Mouse (Mus musculus) hematopoietic stem cell, adult 5-6 weeks (primary cell): Measurements from ENCODE around the gene Fsd1. TPM values are rescaled to one million over a fixed set of nuclear protein-coding genes. Genes with fewer than 3 reads are reported as not detected.

Experiments used
- ATAC-seq, 2 experiments: fragments of 125-278 bp in 1 of 2; replicated peaks in 1 of 2; 2 replicates each; pipeline ENCODE4 v1.8.0; 2016 to 2017; ENCODE audit warnings: inconsistent platforms in 2 of 2, mild to moderate bottlenecking in 2 of 2, moderate number of reproducible peaks in 2 of 2, low read depth in 1 of 2, moderate TSS enrichment in 1 of 2; ENCODE audit not compliant: low FRiP score in 2 of 2, poor library complexity in 2 of 2, severe bottlenecking in 2 of 2, insufficient read depth in 1 of 2, low TSS enrichment in 1 of 2
- total RNA-seq: library from RNA; stranded (forward); fragments of 172-1452, 232-1000 nt; gene quantifications from 2 replicates; pipeline ENCODE4 v1.2.3, GENCODE M21; 2017

The Fsd1 gene
- total RNA-seq, 1 experiment from 2014 or later: not detected

DNA sequence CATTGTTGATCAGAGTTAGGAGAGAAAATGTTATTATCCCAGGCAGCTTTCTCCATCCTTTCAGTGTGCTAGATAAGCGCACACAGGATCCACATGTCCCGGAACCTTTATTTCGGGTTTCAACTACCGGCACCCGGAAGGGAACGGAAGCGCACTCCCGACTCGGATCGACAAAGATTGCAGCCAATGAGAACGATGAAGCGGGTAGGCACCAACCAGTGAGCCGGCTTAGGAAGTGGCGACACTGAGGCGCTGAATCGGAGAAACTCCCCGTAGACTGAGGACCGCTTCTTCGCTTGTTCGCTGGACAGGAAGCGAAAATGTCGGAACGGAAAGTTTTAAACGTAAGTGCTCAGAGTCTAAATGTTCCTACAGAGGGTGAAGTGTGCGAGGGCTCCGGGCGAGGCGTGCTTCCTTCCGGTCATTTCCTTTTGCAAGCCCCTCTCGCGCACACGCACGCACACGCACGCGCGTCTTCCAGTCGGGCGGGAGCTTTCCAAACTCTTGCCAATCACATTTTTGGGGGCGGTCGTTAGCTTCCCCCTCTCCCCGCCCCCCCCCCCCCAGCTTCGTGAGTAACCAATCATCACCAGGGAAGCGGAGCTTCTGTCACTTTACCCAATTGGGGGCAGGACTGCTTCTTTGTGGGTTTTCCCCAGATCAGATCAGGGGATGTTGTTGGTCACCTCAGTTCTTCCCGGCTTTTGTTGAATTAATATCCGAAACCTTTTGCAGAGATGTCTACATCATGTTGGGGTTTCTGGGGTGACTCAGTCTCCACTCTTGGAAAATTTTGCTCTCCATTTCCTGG lies 27.2 kb upstream of the Fsd1 start, which contains the start of gene Yju2:
Gene Yju2, plus strand, starts transcription at position 182 of the 811 bp plus-strand sequence.
- ATAC-seq: peak; percentile 90 to 93

DNA sequence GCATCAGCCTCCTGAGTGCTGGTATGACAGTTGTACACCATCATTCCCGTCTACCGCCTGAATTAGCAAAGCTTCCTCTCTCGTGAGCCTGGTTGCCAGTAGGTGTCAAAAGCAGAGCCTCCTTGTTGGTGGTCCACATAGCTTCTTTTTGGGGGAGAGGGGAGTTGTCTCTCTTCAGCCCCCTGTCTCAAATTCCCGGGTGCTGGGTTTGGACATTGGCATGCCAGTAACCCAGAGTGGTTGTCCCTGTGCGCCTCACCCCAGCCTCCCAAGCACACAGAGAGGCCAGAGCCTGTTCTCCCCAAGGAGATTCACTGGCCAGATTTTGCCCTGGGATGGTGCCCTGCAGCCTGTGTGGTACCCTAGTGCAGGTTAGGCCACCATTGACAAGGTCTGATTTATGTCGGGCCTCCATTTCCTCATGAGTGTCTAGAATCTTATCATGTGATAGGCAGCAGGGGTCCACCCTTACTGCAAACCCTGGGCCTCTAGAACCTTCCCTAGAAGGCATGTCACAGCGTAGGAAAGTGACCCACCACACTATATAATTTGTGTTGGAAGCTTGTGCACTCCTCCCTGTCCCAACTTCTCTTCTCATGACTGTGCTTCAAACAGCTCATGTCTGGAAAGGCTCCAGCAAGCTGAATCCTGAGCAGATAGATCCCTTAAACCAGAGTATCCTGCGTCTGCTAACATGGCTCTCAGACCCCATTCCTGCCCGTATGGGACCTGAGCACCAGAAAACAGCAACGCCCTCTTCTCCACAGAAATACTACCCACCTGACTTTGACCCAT lies 26.2 kb upstream of the Fsd1 start:
- ATAC-seq: no peak

DNA sequence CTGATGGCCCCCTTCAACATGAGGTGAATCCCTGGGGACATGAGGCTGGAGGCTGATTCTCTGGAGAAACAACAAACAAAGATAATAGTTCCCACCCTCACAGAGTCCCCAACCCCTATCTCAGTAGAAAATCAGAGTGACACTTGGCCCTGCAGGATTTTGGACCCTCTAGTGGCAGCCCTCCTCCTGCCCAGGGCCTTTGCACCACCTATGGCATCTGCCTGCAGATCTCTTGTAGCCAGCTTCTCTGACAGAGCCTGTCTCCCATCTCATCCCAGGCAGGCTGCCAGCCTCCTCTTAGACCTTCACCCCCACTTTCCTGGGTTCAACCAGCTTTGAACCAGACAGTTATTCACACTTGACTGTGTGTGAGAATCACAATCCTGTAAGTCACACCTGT lies 25.5 kb upstream of the Fsd1 start:
- ATAC-seq: no peak

DNA sequence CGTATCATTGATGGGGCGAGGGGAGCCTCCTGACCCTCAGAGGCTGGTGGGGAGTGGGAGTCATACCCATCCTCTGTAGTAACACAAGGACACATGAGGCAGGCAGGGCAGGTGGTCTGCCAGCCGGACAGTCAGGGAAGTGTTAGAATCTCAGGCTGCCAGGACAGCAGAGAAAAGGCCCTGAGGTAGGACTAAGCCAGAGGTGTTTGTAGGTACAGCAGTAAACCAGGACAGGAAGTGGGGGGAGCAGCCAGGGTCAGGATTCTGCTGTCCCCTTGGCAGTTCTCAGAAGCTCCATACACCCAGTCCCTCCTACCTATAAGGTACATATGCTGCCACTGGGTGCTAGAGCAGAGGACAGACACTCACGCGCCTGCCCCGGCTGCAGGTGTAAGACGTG lies 24.7 kb upstream of the Fsd1 start:
- ATAC-seq: no peak

DNA sequence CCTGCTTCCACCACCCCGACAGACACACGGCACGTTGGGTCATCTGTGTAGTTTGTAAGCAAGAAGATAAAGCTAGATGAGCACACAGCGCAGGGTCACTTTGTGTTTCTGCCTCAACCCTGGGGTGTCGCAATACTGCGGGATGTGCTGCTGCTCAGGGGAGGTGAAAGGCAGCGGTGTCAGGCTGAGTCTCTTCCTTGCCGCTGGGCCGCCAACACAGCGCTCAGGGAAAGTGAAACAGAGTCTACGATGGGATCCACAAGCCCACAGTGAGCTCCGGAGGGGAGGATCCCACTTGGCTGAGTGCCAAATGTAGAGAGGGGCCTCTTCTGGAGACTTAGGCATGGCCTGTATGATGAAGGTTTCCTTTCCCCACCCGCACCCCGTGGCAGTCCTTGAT lies 23.1 kb upstream of the Fsd1 start:
- ATAC-seq: peak in 1 of 2 experiments; percentile 11; a peak in 1 of 4 replicates

DNA sequence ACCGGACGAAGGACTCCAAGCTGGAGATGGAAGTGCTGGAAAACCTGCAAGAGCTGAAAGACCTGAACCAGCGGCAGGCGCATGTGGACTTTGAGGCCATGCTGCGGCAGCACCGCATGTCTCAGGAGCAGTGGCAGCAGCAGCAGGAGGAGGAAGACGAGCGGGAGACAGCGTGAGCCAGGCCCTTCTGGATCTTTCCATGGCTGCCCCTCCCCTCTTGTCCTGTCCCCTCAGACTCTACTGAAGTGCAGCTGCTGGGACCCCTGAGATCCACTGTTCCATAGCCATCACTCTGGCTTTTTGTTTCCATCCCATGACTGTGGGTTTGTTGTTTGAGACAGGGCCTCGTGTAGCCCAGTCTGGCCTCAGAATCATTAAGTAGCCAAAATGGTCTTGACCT lies 21.8 kb upstream of the Fsd1 start:
- ATAC-seq: no peak

DNA sequence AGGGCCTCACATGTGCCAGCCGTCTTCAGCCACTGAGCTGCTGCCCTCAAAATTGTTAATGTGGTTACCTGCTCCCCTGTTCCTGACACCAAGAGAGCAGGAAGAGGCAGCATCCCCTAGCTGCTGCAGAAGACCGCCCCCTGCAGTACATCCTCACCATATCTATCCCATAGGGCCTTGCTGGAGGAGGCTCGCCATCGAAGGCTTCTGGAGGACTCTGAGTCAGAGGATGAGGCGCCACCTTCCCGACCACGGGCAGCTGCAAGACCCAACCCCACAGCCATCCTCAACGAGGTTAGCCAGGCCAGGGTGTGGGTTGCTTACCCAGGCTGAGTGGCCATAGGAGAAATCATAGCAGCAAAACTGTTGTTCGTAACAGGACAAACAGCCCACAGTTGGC lies 21.3 kb upstream of the Fsd1 start:
- ATAC-seq: no peak

DNA sequence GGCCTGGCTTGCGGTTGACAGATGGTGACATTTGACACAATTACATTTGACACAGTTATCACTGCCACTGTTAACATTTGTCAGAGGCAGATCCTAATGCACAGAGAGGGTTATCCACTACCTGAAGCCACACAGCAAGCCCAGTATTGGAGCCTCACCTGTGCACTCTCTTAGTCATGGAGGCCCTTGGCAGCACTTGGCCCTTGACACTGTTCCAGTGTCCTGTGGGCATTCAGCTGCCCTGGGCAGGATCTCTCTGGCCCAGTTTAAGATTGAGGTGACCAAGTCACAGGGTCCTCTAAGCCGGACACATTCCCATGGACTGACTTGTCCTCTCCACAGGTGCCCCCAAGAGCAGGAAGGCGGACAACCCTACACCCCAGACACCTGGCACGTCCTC lies 19.1 kb upstream of the Fsd1 start:
- ATAC-seq: no peak

DNA sequence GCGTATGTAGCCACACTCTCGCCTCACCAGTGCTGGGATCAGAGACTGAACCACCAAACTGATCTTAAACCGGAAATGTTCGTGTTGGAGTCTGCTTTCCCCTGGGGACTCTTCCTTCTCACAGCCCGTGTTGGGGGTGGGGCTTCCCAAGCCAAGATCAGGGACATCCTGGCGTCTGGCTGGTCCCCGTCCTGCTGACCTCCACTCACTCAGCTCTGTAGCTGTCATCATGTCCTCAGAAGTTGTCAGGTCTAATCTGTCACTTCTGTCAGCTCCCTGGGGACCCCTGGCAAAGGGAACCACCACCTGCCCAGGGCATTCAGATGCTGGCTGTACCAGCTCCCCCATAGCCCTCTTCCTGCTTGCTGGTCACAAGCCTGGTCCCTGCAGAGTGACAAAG lies 18.1 kb upstream of the Fsd1 start:
- no peak for ATAC-seq

DNA sequence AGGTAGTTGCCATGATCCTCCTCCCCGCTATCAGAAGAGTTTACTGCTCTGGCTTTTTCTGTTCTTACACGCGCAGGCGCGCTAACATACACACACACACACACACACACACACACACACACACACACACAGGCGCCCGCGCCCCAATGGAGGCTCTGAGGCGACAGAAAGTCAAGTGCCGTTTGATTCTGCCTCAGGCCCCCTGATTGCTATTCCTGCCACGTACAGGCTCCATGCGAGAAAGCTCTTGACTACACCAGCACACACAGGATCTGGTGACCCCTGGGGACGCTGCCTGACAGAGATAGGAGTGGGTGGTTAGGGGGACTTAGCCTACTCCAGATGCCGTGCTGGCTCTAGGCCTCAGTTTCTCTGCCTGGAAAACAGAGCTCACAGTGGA lies 16.7 kb upstream of the Fsd1 start:
- 0 out of 4 replicates have a peak, but pooled peaks of 1 of the 2 experiments have one; percentile 14 for ATAC-seq

DNA sequence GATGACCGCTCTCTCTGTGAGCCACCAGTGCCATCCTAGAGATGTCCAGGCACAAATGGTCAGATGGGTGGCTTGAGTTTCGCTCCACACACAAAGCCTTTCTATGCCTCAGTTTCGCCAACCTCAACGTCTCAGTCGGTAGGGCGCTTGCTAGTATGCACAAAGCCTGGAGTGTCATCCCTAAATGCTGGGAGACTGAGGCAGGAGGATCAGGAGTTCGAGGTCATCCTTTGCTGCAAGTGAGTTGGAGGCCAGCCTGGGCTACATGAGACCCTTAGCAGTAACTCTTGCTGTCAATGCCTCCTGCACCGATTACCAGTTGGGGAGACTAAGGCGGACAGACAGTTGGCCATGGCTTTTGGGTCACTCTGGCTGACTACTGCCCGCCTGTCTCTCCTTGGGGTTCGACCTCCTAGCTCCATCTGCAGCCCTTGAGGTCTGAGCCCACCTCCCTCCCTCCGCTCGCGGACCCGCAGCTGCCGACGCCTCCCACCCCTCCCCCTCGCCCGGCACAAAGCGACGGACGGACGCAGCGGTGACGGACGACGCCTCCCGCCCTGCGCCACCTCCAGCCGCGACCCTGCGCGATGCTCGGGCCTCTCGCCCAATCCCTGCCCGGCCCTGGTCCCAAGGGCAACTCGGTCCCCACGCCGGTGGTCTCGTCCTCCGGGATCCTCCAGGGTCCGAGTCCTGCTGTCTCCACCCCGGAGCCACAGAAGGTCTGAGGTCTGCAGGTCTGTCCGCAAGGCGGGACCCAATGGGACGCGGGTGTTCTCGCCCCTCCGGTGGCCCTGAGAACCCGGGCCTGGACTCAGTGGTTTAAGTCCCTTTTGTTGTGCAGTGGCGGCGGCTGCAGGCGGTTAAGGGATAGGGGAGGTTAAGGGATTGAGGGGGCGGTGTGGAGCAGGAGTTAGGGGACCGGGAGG lies 16.1 kb upstream of the Fsd1 start, which contains the start of gene Shd:
Gene Shd, plus strand, starts transcription at position 502 of the 926 bp plus-strand sequence.
- 0 out of 4 replicates have a peak, but pooled peaks have one; percentile 4 to 15 for ATAC-seq

DNA sequence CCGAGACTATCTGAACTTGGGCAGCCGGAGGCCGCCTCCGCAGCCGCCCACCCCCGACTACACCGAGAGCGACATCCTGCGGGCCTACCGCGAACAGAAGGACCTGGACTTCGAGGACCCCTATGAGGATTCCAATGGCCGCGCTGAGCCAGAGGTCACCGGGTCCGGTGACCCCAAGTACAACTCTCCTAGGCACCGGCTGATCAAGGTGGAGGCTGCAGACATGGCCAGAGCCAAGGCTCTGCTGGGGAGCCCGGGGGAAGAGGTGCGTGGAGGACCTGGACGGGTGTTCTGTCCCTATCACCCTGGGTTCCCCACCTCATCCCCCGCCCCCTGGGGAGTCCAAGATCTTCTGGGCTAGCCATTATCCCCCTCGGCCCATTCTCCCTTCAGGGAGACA lies 14.9 kb upstream of the Fsd1 start:
- ATAC-seq: no peak

DNA sequence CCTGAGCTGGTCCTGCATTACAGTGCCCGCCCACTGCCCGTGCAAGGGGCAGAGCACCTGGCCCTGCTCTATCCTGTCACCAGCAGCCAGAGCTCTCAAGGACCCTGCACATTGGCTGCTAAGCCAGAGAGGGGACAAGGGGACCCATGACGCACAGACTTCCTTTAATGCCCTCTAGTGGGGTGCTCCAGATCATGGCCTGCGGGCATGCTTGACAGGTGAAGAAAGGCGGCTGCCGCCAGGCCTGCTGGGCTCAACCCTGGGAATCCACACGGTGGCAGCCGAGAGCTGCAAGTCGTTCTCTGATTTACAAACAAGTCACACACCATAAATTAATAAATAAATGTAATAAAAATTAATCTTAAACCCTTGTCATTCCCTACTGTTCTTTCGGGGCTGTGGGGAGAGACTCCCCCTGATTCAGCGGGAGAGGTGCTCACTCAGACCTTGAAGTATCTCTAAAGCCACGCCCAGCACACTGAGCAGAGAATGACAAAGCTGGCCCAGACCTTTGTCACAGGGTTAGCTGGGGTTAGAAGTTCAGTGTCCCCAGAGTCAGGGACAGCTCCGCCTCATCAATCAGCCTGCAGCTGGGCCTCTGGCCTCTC lies 9.9 kb upstream of the Fsd1 start:
- ATAC-seq: peak; percentile 94 to 95

DNA sequence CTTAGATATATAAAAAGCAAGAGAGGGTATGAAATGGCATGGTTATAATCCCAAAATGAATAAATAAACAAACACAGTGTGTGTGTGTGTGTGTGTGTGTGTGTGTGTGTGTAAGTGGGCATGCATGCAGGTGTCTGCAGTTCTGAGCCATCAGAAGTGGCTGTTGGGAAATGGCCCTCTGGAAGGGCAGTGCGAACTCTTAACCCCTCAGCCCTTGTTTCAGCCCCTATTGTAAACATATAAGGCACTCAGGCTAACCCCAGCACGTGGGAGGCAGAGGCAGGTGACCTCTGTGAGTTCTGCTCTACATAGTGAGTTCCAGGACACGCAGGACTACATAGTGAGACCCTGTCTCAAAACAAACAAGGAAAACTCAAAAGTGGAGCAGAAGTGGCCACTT lies 9.0 kb upstream of the Fsd1 start:
- ATAC-seq: no peak

DNA sequence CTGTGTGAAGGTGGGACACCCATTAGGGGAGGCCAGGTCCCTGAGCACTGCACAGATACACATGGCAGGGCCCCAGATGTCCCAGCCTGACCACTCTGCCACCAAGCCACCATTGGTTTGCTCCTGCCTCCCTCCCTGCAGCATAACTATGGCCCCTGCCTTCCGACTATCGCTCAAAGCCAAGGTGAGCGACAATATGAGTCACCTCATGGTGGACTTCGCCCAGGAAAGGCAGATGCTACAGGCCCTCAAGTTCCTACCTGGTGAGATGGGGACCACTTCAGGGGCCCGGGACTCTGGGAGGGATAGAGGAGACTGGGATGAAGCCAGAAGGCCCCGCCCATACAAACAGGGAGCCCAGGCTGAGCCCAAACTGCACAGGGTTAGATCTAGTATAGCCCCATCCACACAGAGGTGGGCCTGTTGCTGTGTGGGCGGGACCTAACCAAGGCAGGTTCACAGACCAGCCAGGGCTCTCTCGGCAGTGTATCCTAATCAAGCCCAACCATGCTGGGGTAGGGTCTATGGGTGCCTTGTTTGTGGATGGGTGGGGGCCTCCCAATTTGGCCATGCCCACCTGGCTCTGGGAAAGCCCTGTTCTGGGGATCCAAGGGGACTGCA lies 4.1 kb downstream of the Fsd1 start:
- no peak for ATAC-seq

DNA sequence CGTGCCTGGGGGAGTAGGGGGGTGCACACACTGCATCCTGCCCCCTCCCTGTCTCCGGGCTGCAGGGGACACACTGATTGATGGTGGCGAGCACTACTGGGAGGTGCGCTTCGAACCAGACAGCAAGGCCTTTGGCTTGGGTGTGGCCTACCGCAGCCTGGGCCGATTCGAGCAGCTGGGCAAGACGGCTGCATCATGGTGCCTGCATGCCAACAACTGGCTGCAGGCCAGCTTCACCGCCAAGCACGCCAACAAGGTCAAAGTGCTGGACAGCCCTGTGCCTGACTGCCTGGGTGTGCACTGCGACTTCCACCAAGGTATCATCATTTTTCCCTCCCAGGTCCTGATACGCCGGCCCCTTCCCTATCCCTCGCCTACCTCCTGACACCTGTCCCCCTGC lies 9.7 kb downstream of the Fsd1 start:
- ATAC-seq: no peak
